Comparison of ENCODE assay signal across 16 mouse cellular contexts in genomic region chr9:25629531-25630099, GRCm38 (mm10).
"Had no signal": no experiment of that assay in that cellular context is flagged by ENCODE, and none has a peak within 500 bp of the region (broad histone marks: within the 10 kb centered on the region; RNA-seq: fewer than 3 reads in every experiment).

No protein-coding gene starts in this region.

- H3K27ac ChIP-seq: layer of hippocampus, adult 2 months; limb, embryonic 13.5 days; liver, embryonic 15.5 days; neural tube, embryonic 13.5 days had no signal

- H3K9me3 ChIP-seq: limb, embryonic 13.5 days; liver, embryonic 15.5 days; neural tube, embryonic 13.5 days had no signal

- ATAC-seq: lung, postnatal 0 days had no signal

- H3K36me3 ChIP-seq: limb, embryonic 13.5 days; liver, embryonic 15.5 days; neural tube, embryonic 13.5 days had no signal

- DNase-seq: kidney, adult 18-20 months; kidney, postnatal 10 days; kidney, postnatal 4 days; left cerebral cortex, postnatal 4 days; lung, adult 2 months; lung, postnatal 36 days; midbrain, embryonic 14.5 days; retina, postnatal 1 day; right cerebral cortex, postnatal 4 days; spleen, adult 18-20 months; thymus, postnatal 36 days had no signal

- H3K4me2 ChIP-seq: limb, embryonic 13.5 days; liver, embryonic 15.5 days; neural tube, embryonic 13.5 days had no signal

- H3K4me1 ChIP-seq: limb, embryonic 13.5 days; liver, embryonic 15.5 days; neural tube, embryonic 13.5 days had no signal

- H3K9ac ChIP-seq: limb, embryonic 13.5 days; liver, embryonic 15.5 days; neural tube, embryonic 13.5 days had no signal

- H3K4me3 ChIP-seq: layer of hippocampus, adult 2 months; limb, embryonic 13.5 days; liver, embryonic 15.5 days; neural tube, embryonic 13.5 days had no signal

- H3K27me3 ChIP-seq: limb, embryonic 13.5 days; liver, embryonic 15.5 days; neural tube, embryonic 13.5 days had no signal
